Mouse (Mus musculus) cerebellum, postnatal 14 days (tissue): ENCODE results near the gene Ass1.
"Not testable (repeated sequence)": the region's sequence is repeated elsewhere in the genome, so short reads cannot be mapped to it uniquely, and the experiment has no call there.

Experiments used
- DNase-seq, 2 experiments: peaks; one replicate each; pipeline ENCODE4 v3.0.0; 2021; ENCODE audit warnings: mixed read lengths in 2 of 2

The Ass1 gene

DNA sequence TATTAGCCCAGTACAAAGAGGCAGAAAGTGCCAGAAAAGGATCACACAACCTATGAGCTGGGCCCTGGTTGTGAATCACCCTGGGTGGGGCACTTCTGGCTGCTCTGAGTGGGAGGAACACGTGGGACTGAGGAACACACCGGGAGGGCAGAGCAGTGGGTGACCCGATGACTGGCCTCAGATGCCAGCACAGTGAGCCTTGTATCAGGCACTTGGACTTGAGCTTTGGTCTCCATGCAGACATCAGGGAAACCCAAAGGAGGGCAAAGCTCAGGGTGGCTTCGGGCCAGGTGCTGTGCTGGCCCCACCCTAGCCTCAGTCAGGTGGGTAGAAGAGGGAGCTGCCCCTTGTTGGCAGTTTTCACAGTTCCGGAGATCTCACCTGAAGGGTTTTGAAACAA, 71.6 kb downstream of the Ass1 start:
- DNase-seq = no peak

DNA sequence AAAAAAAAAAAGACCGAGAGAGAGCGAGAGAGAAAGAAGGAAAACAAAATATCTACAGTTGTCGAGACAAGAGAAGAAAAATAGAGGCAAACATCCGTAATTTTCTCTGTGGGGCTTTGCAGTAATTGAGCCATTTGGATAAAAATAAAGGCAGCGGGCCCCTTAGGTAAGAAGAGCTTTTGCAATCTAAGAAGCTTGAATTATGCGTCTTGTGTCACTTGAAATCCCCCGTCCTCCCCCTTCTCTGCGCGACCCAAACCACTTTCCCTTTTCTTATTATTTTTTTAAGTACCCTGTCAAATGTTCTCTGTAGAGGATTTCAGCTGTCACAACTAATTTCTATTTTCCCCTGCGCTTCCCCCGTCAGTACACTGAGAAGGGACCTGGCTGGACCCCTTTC, 77.7 kb downstream of the Ass1 start:
- no peak for DNase-seq

DNA sequence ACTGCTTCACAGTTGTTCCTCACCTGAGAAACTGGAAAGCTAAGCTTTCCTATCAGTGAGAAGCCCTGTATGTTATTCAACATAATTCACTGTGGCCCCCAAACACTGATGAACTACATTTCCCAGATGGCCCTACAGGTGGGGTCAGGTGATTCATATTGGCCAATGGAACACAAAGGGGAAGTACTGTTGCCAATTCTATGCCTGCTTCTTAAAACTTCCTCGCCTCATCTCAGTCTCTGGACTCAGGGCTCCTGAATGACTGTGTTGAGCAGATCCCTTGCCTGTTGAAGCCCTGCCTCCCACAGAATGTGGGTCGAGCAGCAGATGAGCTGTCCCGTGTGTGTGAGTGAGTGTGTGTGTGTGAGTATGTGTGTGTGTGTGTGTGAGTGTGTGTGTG, 80.5 kb downstream of the Ass1 start:
- no peak for DNase-seq

DNA sequence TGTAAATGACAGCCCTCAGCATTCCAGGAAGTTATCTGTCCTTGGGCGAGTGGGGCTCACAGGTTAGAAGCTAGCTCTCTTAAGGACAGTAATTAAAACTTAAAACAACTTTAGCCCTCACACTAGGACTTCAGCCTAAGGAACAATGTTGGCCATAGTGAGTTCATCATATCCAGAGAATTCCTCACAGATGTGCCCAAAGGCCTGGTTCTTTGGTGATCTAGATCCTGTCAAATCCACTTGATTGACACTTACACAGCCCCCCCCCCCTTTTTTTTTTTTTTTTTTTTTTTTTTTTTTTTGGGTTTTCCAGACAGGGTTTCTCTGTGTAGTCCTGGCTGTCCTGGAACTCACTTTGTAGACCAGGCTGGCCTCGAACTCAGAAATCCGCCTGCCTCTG, 81.3 kb downstream of the Ass1 start:
- not testable (repeated sequence) for DNase-seq

DNA sequence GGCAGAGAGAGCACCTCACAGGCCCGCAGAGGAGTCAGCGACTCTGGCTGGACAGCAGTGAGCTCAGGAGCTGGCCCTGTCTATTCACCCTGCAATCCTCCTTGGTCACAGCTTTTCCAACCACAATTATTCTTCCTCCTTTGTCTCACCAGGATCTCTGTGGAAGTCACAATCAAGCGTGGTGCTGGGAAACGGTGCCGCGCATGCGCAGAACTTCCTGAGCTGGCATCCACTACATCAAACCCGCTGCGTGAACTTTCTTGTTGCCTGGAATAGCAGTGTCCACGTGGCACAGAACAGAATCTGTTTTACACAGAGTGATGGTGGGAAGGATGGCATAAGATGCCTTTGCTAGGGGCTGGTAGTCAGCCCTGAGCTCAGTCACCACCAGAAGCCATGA, 82.0 kb downstream of the Ass1 start:
- no peak for DNase-seq

DNA sequence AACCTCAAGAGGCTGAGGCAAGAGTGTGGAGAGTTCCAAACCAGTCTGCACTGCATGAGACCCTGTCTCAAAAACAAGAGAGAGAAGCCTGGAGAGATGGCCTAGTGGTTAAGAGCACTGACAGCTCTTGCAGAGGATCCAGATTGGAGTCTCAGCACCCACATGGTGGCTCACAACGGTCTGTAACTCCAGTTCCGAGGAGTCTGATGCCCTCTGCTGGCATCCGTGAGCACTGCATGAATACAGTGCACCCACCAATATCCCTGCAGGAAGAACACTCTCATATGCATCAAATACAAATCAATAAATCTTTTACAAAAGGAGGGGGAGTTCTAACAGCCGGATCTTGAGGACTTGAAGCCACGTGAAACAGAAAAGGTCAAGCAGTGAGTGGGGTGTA, 84.6 kb downstream of the Ass1 start:
- no peak for DNase-seq
